Mouse (Mus musculus) embryonic facial prominence, embryonic 12.5 days (tissue): ENCODE measurements around the gene Heatr1. TPM values are rescaled to one million over a fixed set of nuclear protein-coding genes. Genes with fewer than 3 reads are reported as not detected.
A peak's percentile ranks its signal among the peaks of the same experiment; 100 is the strongest.

Experiments
- ATAC-seq: fragments of 200-750 bp; cut with Nextera tagmentation; 2 replicates; pipeline ENCODE4 v1.8.0; 2017; ENCODE audit not compliant: insufficient number of reproducible peaks, insufficient read depth, low FRiP score, low TSS enrichment
- H3K27ac ChIP-seq: fragments of 300-500 bp; sonication (generic); 2 replicates; pipeline ENCODE4 v1.5.1; 2016; ENCODE audit warnings: mild to moderate bottlenecking
- H3K27me3 ChIP-seq: fragments of 300-500 bp; sonication (generic); 2 replicates; pipeline ENCODE4 v1.6.1; 2016; ENCODE audit warnings: mild to moderate bottlenecking, moderate library complexity
- H3K36me3 ChIP-seq: fragments of 300-500 bp; sonication (generic); 2 replicates; pipeline ENCODE4 v1.6.1; 2016; ENCODE audit warnings: mild to moderate bottlenecking
- H3K4me1 ChIP-seq: fragments of 300-500 bp; sonication (generic); 2 replicates; pipeline ENCODE4 v1.6.1; 2016
- H3K4me2 ChIP-seq: fragments of 300-500 bp; sonication (generic); replicated peaks from 2 replicates; pipeline ENCODE4 v1.6.1; 2016; ENCODE audit warnings: mild to moderate bottlenecking, moderate library complexity
- H3K4me3 ChIP-seq: fragments of 300-500 bp; sonication (generic); 2 replicates; pipeline ENCODE4 v1.5.1; 2016; ENCODE audit warnings: mild to moderate bottlenecking
- H3K9ac ChIP-seq: fragments of 300-500 bp; sonication (generic); 2 replicates; pipeline ENCODE4 v1.6.1; 2016; ENCODE audit warnings: mild to moderate bottlenecking, moderate library complexity
- H3K9me3 ChIP-seq: fragments of 300-500 bp; sonication (generic); 2 replicates; pipeline ENCODE4 v1.6.1; 2016; ENCODE audit warnings: mild to moderate bottlenecking, moderate library complexity
- WGBS: fragments of 180-500 bp; shearing (Covaris S2); methylation state at CpG from one replicate; pipeline ENCODE4 v1.1.7; 2016; 5-methylcytosine and 5-hydroxymethylcytosine counted together
- polyA plus RNA-seq: library from polyadenylated mRNA; unstranded; fragments of >200 nt; fragmentation: Nextera tagmentation; extraction: Ambion mirVana; gene quantifications from 2 replicates; pipeline ENCODE4 v1.2.1, GENCODE M21; 2016

Gene Heatr1
- polyA plus RNA-seq, 1 experiment from 2014 or later: 28.9 TPM

GRCm38 (mm10) chr13:12485197-12485596 lies 90.4 kb downstream of the Heatr1 start:
- no peaks in the 10 kb centered on the region for H3K36me3 ChIP-seq
- H3K27ac ChIP-seq: peak overlapping the region; percentile 17; the same call in 1 of the 2 replicates
- no peaks in the 10 kb centered on the region for H3K9me3 ChIP-seq
- no peak overlapping the region for H3K9ac ChIP-seq
- ATAC-seq: no peak
- H3K4me3 ChIP-seq: no peak overlapping the region
- WGBS: 78% methylated on average over 2 of the region's 2 CpGs
- H3K4me2 ChIP-seq: no peak overlapping the region
- H3K27me3 ChIP-seq: no peaks in the 10 kb centered on the region
- H3K4me1 ChIP-seq: no peaks in the 10 kb centered on the region

- Histone ChIP-seq H3K4me3 (no peak overlapping the region), H3K27ac (peak overlapping the region; percentile 17; the same call in 1 of the 2 replicates), H3K36me3 (no peaks in the 10 kb centered on the region), H3K4me1 (no peaks in the 10 kb centered on the region), H3K4me2 (no peak overlapping the region), H3K9ac (no peak overlapping the region), H3K9me3 (no peaks in the 10 kb centered on the region), H3K27me3 (no peaks in the 10 kb centered on the region)
- WGBS: 81% methylated on average over 7 of the region's 7 CpGs
- ATAC-seq: peak; percentile 74; the same call in 1 of the 2 replicates
These were observed 90.8 kb downstream of the Heatr1 start for GRCm38 (mm10) chr13:12485640-12486039.

Other genes with a start within 250 kb of the Heatr1 start
- gene Mtr, start 136.9 kb upstream of the Heatr1 start, polyA plus RNA-seq: 21.6 and 22.4 TPM in 2 replicates
- gene Actn2, start 54.3 kb upstream of the Heatr1 start, polyA plus RNA-seq: 33.6 and 36.1 TPM in 2 replicates
- 18.0 and 20.5 TPM in 2 replicates for gene Lgals8, start 69.9 kb downstream of the Heatr1 start, polyA plus RNA-seq
- gene Edaradd, start 125.4 kb downstream of the Heatr1 start, polyA plus RNA-seq: 4.1 and 4.6 TPM in 2 replicates
- 8.1 and 8.3 TPM in 2 replicates for gene Ero1lb, start 170.8 kb downstream of the Heatr1 start, polyA plus RNA-seq